Mouse (Mus musculus) forebrain, embryonic 16.5 days (tissue): ENCODE data around the gene Rpl35. TPM values are rescaled to one million over a fixed set of nuclear protein-coding genes. Genes with fewer than 3 reads are reported as not detected.

Experiments used
- ATAC-seq: fragments of 200-750 bp; cut with Nextera tagmentation; 2 replicates; pipeline ENCODE4 v1.8.0; 2017; ENCODE audit warnings: mild to moderate bottlenecking, moderate library complexity
- H3K27ac ChIP-seq: fragments of 300-500 bp; sonication (generic); 2 replicates; pipeline ENCODE4 v1.5.1; 2014; ENCODE audit warnings: low read length, control low read depth
- H3K27me3 ChIP-seq: fragments of 300-500 bp; sonication (generic); replicated peaks from 2 replicates; pipeline ENCODE4 v1.6.1; 2014; ENCODE audit warnings: low read length; ENCODE audit not compliant: control insufficient read depth, insufficient read depth
- H3K36me3 ChIP-seq: fragments of 300-500 bp; sonication (generic); 2 replicates; pipeline ENCODE4 v1.6.1; 2014; ENCODE audit not compliant: control insufficient read depth, insufficient read depth
- H3K4me1 ChIP-seq: fragments of 300-500 bp; sonication (generic); replicated peaks from 2 replicates; pipeline ENCODE4 v1.6.1; 2014; ENCODE audit warnings: low read length; ENCODE audit not compliant: control insufficient read depth, insufficient read depth
- H3K4me2 ChIP-seq: fragments of 300-500 bp; sonication (generic); 2 replicates; pipeline ENCODE4 v1.6.1; 2014; ENCODE audit warnings: mild to moderate bottlenecking, low read length, control low read depth
- H3K4me3 ChIP-seq: fragments of 300-500 bp; sonication (generic); replicated peaks from 2 replicates; pipeline ENCODE4 v1.5.1; 2014; ENCODE audit warnings: mild to moderate bottlenecking, low read length, control low read depth
- H3K9ac ChIP-seq: fragments of 300-500 bp; sonication (generic); replicated peaks from 2 replicates; pipeline ENCODE4 v1.6.1; 2014; ENCODE audit warnings: low read depth, low read length, control low read depth
- H3K9me3 ChIP-seq: fragments of 300-500 bp; sonication (generic); 2 replicates; pipeline ENCODE4 v1.6.1; 2016; ENCODE audit warnings: low read length; ENCODE audit not compliant: control insufficient read depth
- whole genome bisulfite sequencing: fragments of 180-500 bp; shearing (Covaris S2); extraction: QIAGEN DNeasy Blood & Tissue Kit; methylation state at CpG from one replicate; pipeline ENCODE4 v1.1.7; 2014; 5-methylcytosine and 5-hydroxymethylcytosine counted together
- polyA plus RNA-seq: library from polyadenylated mRNA; unstranded; fragments of >200 nt; fragmentation: Nextera tagmentation; extraction: Ambion mirVana; gene quantifications from 2 replicates; pipeline ENCODE4 v1.2.1, GENCODE M21; 2015

Gene Rpl35
- polyA plus RNA-seq, 1 experiment from 2014 or later, result 587 TPM

DNA sequence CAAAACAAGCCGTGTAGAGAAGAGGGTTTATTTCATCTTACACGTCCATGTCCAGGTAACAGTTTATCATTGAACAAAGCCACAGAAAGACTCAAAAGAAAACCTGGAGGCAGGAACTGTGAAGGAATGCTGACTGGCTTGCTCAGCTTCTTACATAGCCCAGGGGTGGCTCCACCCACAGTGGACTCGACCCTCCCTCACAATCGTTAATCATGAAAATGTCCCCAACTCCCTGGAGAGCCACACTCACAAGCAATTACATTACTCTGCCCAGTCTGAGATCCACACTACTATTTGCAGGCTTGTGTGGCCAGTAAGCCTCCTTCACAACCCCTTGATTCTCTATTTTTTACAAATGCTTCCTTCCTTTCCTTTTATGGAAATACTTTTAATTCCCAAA is 41.2 kb downstream of the Rpl35 start:
- Histone ChIP-seq H3K9me3 (no peaks in the 10 kb centered on the region), H3K4me2 (no peak overlapping the region), H3K4me3 (no peak overlapping the region), H3K9ac (no peak overlapping the region), H3K36me3 (no peaks in the 10 kb centered on the region), H3K27me3 (no peaks in the 10 kb centered on the region), H3K4me1 (no peaks in the 10 kb centered on the region), H3K27ac (no peak overlapping the region)
- ATAC-seq, result no peak
- 48% methylated on average over 4 of the region's 4 CpGs for WGBS

DNA sequence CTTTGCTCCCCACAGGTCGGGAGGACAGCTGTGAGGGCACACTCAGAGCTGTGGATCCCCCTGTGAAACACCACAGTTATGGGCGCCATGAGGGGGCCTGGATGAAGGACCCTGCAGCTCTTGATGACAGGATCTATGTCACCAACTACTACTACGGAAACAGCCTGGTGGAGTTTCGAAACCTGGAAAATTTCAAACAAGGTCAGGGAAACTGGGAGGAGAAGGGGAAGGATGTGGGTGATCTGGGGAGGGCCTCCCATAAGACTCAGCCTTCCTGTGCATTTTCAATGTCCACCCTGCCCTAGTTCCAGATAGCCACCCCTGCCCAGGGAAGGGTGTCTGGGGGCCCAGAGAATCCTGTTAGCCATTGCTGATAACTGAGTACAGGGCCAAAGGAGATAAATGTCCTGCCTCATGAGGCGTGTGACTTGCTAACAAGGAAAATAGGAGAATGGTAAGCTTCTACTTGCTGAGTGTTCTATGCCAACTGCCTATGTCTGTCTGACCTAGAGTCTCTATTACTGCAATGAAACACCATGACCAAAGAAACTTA is 47.7 kb downstream of the Rpl35 start:
- Histone ChIP-seq H3K36me3 (no peaks in the 10 kb centered on the region), H3K9ac (no peak overlapping the region), H3K27me3 (no peaks in the 10 kb centered on the region), H3K9me3 (no peaks in the 10 kb centered on the region), H3K4me1 (no peaks in the 10 kb centered on the region), H3K4me3 (no peak overlapping the region), H3K4me2 (no peak overlapping the region), H3K27ac (no peak overlapping the region)
- ATAC-seq, result no peak
- 87% methylated on average over 5 of the region's 5 CpGs for WGBS

DNA sequence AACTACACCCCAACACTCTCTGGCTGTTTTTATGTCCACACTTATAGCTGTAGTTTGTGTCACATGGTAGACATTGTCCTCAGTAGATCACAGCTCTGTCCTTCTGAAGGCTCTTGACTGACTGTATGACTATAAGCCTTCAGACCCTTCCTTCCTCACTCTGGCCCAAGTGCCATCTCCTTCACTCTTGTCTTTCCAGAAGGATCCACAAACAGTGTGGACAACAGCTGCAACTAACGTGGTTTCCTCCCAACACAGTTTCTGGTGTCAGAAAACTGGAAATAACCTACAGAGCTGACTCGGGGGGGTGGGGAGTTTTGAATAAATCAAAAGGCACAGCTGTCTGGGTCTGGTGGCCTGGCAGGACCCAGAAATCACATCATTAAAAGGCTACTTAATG is 49.4 kb downstream of the Rpl35 start:
- Histone ChIP-seq H3K4me1 (peaks cover 2% of the 10 kb centered on the region), H3K4me2 (no peak overlapping the region), H3K9me3 (no peaks in the 10 kb centered on the region), H3K36me3 (no peaks in the 10 kb centered on the region), H3K27ac (no peak overlapping the region), H3K27me3 (no peaks in the 10 kb centered on the region), H3K4me3 (no peak overlapping the region), H3K9ac (no peak overlapping the region)
- WGBS, result 79% methylated on average over 2 of the region's 2 CpGs
- no peak for ATAC-seq

DNA sequence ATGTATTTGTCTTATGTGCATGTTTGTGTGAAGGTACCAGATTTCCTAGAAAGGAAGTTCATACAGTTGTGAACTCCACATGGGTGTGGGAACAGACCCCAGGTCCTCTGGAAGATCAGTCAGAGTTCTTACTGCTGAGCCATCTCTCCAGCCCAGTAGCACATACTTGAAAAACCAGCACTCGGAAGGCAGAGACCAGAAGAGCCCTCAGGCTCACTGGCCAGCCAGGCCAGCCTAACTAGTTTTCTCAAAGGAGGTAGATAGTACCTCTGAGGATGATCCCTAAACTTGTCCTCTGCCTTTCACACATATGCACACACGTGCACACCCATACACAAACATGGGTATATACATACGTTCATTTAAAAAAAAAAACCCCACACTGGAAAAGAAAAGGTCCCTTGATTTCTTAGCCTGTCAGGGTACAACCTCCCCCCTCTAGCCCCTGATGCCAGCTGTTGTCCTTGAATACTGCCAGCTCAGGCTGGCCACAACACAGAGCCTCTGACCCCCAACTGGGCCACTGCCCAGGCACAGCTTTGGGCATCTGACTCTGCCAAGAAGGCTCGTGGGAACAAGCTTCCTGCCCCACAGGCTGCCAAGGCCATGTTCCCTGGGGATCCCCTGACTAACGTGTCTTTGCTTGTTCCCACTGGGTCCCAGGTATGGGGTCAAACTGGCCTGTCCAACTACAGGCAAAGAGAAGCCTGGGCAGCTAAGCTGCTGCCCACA is 52.1 kb downstream of the Rpl35 start:
- Histone ChIP-seq H3K27me3 (no peaks in the 10 kb centered on the region), H3K9me3 (no peaks in the 10 kb centered on the region), H3K36me3 (no peaks in the 10 kb centered on the region), H3K4me3 (no peak overlapping the region), H3K4me1 (peaks cover 14% of the 10 kb centered on the region), H3K9ac (no peak overlapping the region), H3K4me2 (no peak overlapping the region), H3K27ac (no peak overlapping the region)
- ATAC-seq, result no peak
- WGBS, result 73% methylated on average over 5 of the region's 5 CpGs

Other genes with a start within 250 kb of the Rpl35 start
- gene Nr6a1, start 77.9 kb downstream of the Rpl35 start, polyA plus RNA-seq, result 1.1 and 1.5 TPM in 2 replicates
- 2.6 and 3.0 TPM in 2 replicates for gene Olfml2a, start 73.6 kb downstream of the Rpl35 start, polyA plus RNA-seq
- gene Wdr38, start 8.1 kb downstream of the Rpl35 start, polyA plus RNA-seq, result 1.7 and 2.3 TPM in 2 replicates
- 147 and 150 TPM in 2 replicates for gene Arpc5l, start 276 bp downstream of the Rpl35 start, polyA plus RNA-seq
- 40.7 and 43.1 TPM in 2 replicates for gene Golga1, start 59.9 kb upstream of the Rpl35 start, polyA plus RNA-seq
- 17.9 and 21.7 TPM in 2 replicates for gene Scai, start 185.1 kb upstream of the Rpl35 start, polyA plus RNA-seq
- gene Ppp6c, start 220.8 kb upstream of the Rpl35 start, polyA plus RNA-seq, result 80.7 and 92.3 TPM in 2 replicates